Mouse (Mus musculus) ES-E14 (cell line): ENCODE results near the gene Mt2. TPM values are rescaled to one million over a fixed set of nuclear protein-coding genes. Genes with fewer than 3 reads are reported as not detected.
A peak's percentile ranks its signal among the peaks of the same experiment; 100 is the strongest.

Source experiments
- DNase-seq: peaks from one replicate; pipeline ENCODE4 v3.0.0-alpha.2; 2013; ENCODE audit warnings: low read depth, low spot score
- H3K27ac ChIP-seq: 2 replicates; pipeline ENCODE4 v1.5.1; 2012; ENCODE audit warnings: low read depth, mild to moderate bottlenecking, low read length, moderate library complexity, mixed read lengths; ENCODE audit not compliant: poor library complexity, insufficient read depth, severe bottlenecking
- H3K36me3 ChIP-seq: 2 replicates; pipeline ENCODE4 v1.6.1; 2012; ENCODE audit warnings: mild to moderate bottlenecking, low read length, moderate library complexity, mixed read lengths; ENCODE audit not compliant: control insufficient read depth, poor library complexity, insufficient read depth, severe bottlenecking
- H3K4me1 ChIP-seq, 2 experiments: fragments of 150-350 bp in 1 of 2; sonication (generic) in 1 of 2; 2 replicates each; pipeline ENCODE4 v1.6.1; 2012; ENCODE audit warnings: low read length in 2 of 2, mild to moderate bottlenecking in 1 of 2, mixed read lengths in 1 of 2; ENCODE audit not compliant: control insufficient read depth in 2 of 2, insufficient read depth in 2 of 2, poor library complexity in 1 of 2
- H3K4me3 ChIP-seq, 2 experiments: fragments of 150-350 bp in 1 of 2; sonication (generic) in 1 of 2; 2 replicates each; pipeline ENCODE4 v1.5.1; 2012; ENCODE audit warnings: low read length in 2 of 2, low read depth in 1 of 2, mild to moderate bottlenecking in 1 of 2, mixed read lengths in 1 of 2; ENCODE audit not compliant: insufficient read depth in 1 of 2, poor library complexity in 1 of 2, severe bottlenecking in 1 of 2
- H3K9ac ChIP-seq: 2 replicates; pipeline ENCODE4 v1.6.1; 2012; ENCODE audit warnings: low read depth, mild to moderate bottlenecking, low read length, mixed read lengths; ENCODE audit not compliant: poor library complexity, insufficient read depth, severe bottlenecking
- H3K9me3 ChIP-seq: fragments of 150-350 bp; sonication (generic); 2 replicates; pipeline ENCODE4 v1.6.1; 2012; ENCODE audit warnings: low read depth, mild to moderate bottlenecking, low read length; ENCODE audit not compliant: control insufficient read depth, insufficient read depth
- CHD2 ChIP-seq: IDR thresholded peaks from 2 replicates; pipeline ENCODE4 v1.6.1; 2014; ENCODE audit warnings: mild to moderate bottlenecking, low read depth, low read length, inconsistent platforms
- HCFC1 ChIP-seq: IDR thresholded peaks from 2 replicates; pipeline ENCODE4 v1.6.1; 2012; ENCODE audit warnings: low read length, inconsistent platforms, borderline replicate concordance; ENCODE audit not compliant: insufficient read depth
- MAFK ChIP-seq: IDR thresholded peaks from 2 replicates; pipeline ENCODE4 v1.6.1; 2014; ENCODE audit warnings: mild to moderate bottlenecking, low read depth, low read length, inconsistent platforms; ENCODE audit not compliant: insufficient read depth
- ZC3H11A ChIP-seq: IDR thresholded peaks from 2 replicates; pipeline ENCODE4 v1.6.1; 2012; ENCODE audit warnings: low read depth, mild to moderate bottlenecking, inconsistent platforms, low read length, borderline replicate concordance
- ZNF384 ChIP-seq: IDR thresholded peaks from 2 replicates; pipeline ENCODE4 v1.6.1; 2012; ENCODE audit warnings: low read depth, low read length, inconsistent platforms
- in situ Hi-C, 2 experiments: fragments of 600-800 bp; cut with MboI; formaldehyde crosslinking; loops; one replicate each; pipeline ENCODE4 v1.15.1; 2025; ENCODE audit warnings: low sequenced_read_pairs in 2 of 2, inconsistent platforms in 1 of 2; ENCODE audit not compliant: unreplicated experiment in 2 of 2
- total RNA-seq: library from RNA; depleted of rRNA; stranded (reverse); fragments of 300-350 nt; gene quantifications from 2 replicates; pipeline ENCODE4 v1.2.3, GENCODE M21; 2012

Gene Mt2
- total RNA-seq, 1 experiment: 635 TPM

DNA sequence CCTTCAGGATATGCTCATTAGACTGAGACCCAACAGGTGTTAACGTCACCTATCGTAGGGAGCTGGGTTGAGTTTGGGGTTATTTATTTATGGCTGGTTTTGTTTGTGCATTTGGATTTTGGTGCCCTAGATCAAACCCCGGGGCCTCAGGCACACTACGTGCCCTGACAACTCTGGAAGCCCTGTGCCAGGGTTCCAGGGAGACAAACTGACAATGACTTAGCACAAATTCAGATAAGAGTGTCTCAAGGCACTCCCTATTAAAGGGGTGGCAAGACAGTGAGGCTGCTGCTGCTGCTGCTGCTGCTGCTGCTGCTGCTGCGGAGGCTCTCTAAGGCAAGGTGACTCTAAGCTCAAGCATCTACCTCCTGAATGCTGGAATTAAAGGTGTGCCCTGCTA is 2.9 kb upstream of the Mt2 start:
- Histone ChIP-seq H3K9ac (no peak overlapping the region), H3K4me1 (peaks cover 1 to 22% of the 10 kb centered on the region in 2 experiments; a peak in 3 of 4 replicates), H3K9me3 (no peaks in the 10 kb centered on the region), H3K36me3 (no peaks in the 10 kb centered on the region; the same call in 1 of the 2 replicates), H3K4me3 (no peak overlapping the region), H3K27ac (no peak overlapping the region)
- in situ Hi-C loops: no loop called here
- TF ChIP-seq MAFK (no peak), ZC3H11A (no peak), HCFC1 (no peak), CHD2 (no peak), ZNF384 (no peak)
- DNase-seq: no peak

- Histone ChIP-seq H3K9me3 (no peaks in the 10 kb centered on the region), H3K27ac (no peak overlapping the region), H3K36me3 (no peaks in the 10 kb centered on the region; the same call in 1 of the 2 replicates), H3K4me3 (peak overlapping the region; percentile 60 to 77; a peak in 2 of 4 replicates), H3K9ac (peak overlapping the region; percentile 85), H3K4me1 (peaks cover 1 to 20% of the 10 kb centered on the region in 2 experiments; a peak in 2 of 4 replicates)
- in situ Hi-C loops: no loop called here
- no peak for DNase-seq
- TF ChIP-seq ZNF384: no peak
- no peak for TF ChIP-seq MAFK
- no peak for TF ChIP-seq HCFC1
- no peak for TF ChIP-seq CHD2
- TF ChIP-seq ZC3H11A: no peak
Measured at GRCm38 (mm10) chr8:94171321-94171755, 1.1 kb upstream of the Mt2 start.

- no peaks in the 10 kb centered on the region for H3K9me3 ChIP-seq
- H3K4me1 ChIP-seq: peaks cover 0 to 15% of the 10 kb centered on the region in 2 experiments; a peak in 2 of 4 replicates
- peak overlapping the region; percentile 75 for H3K27ac ChIP-seq
- peak overlapping the region; percentile 85 for H3K9ac ChIP-seq
- no peaks in the 10 kb centered on the region; the same call in 1 of the 2 replicates for H3K36me3 ChIP-seq
- H3K4me3 ChIP-seq: peak overlapping the region; percentile 75 to 77
- no peak for DNase-seq
- in situ Hi-C loops: no loop called here
- TF ChIP-seq HCFC1 (0 out of 2 replicates have a peak, but pooled peaks have one; percentile 6), CHD2 (no peak)
Measured at GRCm38 (mm10) chr8:94172809-94173732, 607 bp downstream of the Mt2 start.

- Histone ChIP-seq H3K9ac (no peak overlapping the region), H3K9me3 (no peaks in the 10 kb centered on the region), H3K27ac (no peak overlapping the region), H3K4me3 (peak overlapping the region; percentile 75 to 77; a peak in 3 of 4 replicates), H3K36me3 (no peaks in the 10 kb centered on the region; the same call in 1 of the 2 replicates), H3K4me1 (peaks cover 2 to 15% of the 10 kb centered on the region in 2 experiments; a peak in 1 of 4 replicates)
- no peak for DNase-seq
- TF ChIP-seq CHD2 (no peak), ZC3H11A (no peak), MAFK (no peak), ZNF384 (no peak)
- in situ Hi-C loops: no loop called here
Measured at GRCm38 (mm10) chr8:94173848-94174403, 1.5 kb downstream of the Mt2 start.
